ENCODE assay signal across 10 mouse cellular contexts in the genomic region with DNA sequence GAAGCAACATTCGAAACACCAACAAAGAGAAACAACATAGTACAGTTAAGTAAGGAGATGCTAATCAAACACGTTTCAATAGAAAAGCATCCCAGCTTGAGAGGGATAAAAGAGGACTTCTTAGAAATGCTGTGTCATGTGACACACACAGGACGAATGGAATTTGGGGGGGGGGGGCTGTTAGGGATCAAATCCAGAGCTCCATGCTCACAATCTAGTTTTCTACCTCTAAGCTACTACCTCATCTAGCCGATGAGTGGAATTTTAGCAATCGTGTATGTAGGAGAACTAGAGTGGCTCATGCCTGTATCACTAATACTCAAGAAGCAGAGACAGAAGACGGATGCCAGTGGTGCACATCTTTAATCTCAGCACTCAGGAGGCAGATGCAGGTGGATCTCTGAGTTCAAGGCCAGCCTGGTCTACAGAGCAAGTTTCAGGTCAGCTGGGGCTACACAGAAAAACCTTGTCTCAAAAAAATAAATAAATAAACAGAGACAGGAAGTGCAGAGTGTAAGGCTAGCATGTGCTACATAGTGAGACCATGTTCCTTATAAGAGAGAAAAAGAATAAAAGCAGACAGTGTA. TPM values are rescaled to one million over a fixed set of nuclear protein-coding genes. Genes with fewer than 3 reads are reported as not detected.
DNase-seq lines count a peak whose midpoint lies in the region; ATAC-seq and TF ChIP-seq lines count a peak whose summit lies in the region.
"Had no signal": no experiment of that assay in that cellular context is flagged by ENCODE, and none has a peak within 500 bp of the region (broad histone marks: within the 10 kb centered on the region; RNA-seq: fewer than 3 reads in every experiment).

No protein-coding gene starts in this region.

- 0 out of 2 replicates have a peak, but pooled peaks cover 3% of the 10 kb centered on the region for H3K9me3 ChIP-seq in heart, embryonic 12.5 days (replicated peaks)
- H3K9me3 ChIP-seq in G1E (replicated peaks) = peaks cover 3% of the 10 kb centered on the region; the same call in 1 of the 2 replicates
- no peaks in the 10 kb centered on the region for H3K9me3 ChIP-seq in hindbrain, embryonic 11.5 days (ENCODE audit: control insufficient read depth, low read length)
- H3K9me3 ChIP-seq in midbrain, embryonic 11.5 days (ENCODE audit: control insufficient read depth, low read length) = no peaks in the 10 kb centered on the region

- no peak for ATAC-seq in heart, embryonic 12.5 days (ENCODE audit: insufficient number of reproducible peaks, low FRiP score)
- no peak for ATAC-seq in G1E (ENCODE audit: extremely low read depth, insufficient number of reproducible peaks, low FRiP score, poor library complexity, severe bottlenecking)
- no peak for ATAC-seq in hindbrain, embryonic 11.5 days (ENCODE audit: low FRiP score)
- 0 out of 2 replicates have a peak, but pooled peaks have one; percentile 3 for ATAC-seq in midbrain, embryonic 11.5 days (ENCODE audit: low FRiP score)

- H3K9ac ChIP-seq in heart, embryonic 12.5 days = no peak overlapping the region
- H3K9ac ChIP-seq in hindbrain, embryonic 11.5 days (ENCODE audit: low read depth, low read length) = no peak overlapping the region
- H3K9ac ChIP-seq in midbrain, embryonic 11.5 days (ENCODE audit: low read length) = peak overlapping the region; percentile 91; the same call in 1 of the 2 replicates

- 72% methylated on average over 6 of the region's 6 CpGs for WGBS in heart, embryonic 12.5 days
- WGBS in hindbrain, embryonic 11.5 days = 82% methylated on average over 6 of the region's 6 CpGs
- 78% methylated on average over 6 of the region's 6 CpGs for WGBS in midbrain, embryonic 11.5 days
- 84% methylated on average over 6 of the region's 6 CpGs for whole genome bisulfite sequencing in thymus, adult 2 months

- TF ChIP-seq CTCF in G1E (IDR thresholded peaks at IDR 0.05; ENCODE audit: low read depth, low read length) = no peak
- no peak for TF ChIP-seq CTCF in thymus, adult 2 months (IDR thresholded peaks at IDR 0.05; ENCODE audit: borderline replicate concordance, control insufficient read depth, extremely low read depth, insufficient read depth, low read length, poor library complexity)

- no peaks in the 10 kb centered on the region for H3K27me3 ChIP-seq in heart, embryonic 12.5 days (replicated peaks)
- H3K27me3 ChIP-seq in G1E (ENCODE audit: insufficient read depth, low read length) = no peaks in the 10 kb centered on the region
- no peaks in the 10 kb centered on the region for H3K27me3 ChIP-seq in hindbrain, embryonic 11.5 days (ENCODE audit: control insufficient read depth, insufficient read depth, low read length)
- H3K27me3 ChIP-seq in midbrain, embryonic 11.5 days (ENCODE audit: control insufficient read depth, insufficient read depth, low read length) = no peaks in the 10 kb centered on the region
- no peaks in the 10 kb centered on the region for H3K27me3 ChIP-seq in thymus, adult 2 months (ENCODE audit: control insufficient read depth, insufficient read depth, low read length)

- intact Hi-C loops in heart, postnatal 10 days (cut with DNase I) = no loop called here

- H3K4me2 ChIP-seq in heart, embryonic 12.5 days = peak overlapping the region; percentile 57; the same call in 1 of the 2 replicates
- no peak overlapping the region for H3K4me2 ChIP-seq in hindbrain, embryonic 11.5 days (replicated peaks; ENCODE audit: low read depth, low read length)
- H3K4me2 ChIP-seq in midbrain, embryonic 11.5 days = peak overlapping the region; percentile 81; the same call in 1 of the 2 replicates

- no peak for DNase-seq in heart, postnatal 10 days
- DNase-seq in G1E (ENCODE audit: low spot score) = no peak
- no peak for DNase-seq in hindbrain, embryonic 11.5 days (ENCODE audit: low spot score)
- no peak for DNase-seq in midbrain, embryonic 11.5 days (ENCODE audit: low spot score, missing footprints)
- no peak for DNase-seq in urinary bladder, postnatal 14 days (ENCODE audit: low spot score)
- no peak for DNase-seq in thymus, adult 2 months
- no peak for DNase-seq in adrenal gland, postnatal 36 days
- DNase-seq: cerebellum, adult 11 months; lung, adult 18-20 months had no signal

- no peak overlapping the region for H3K27ac ChIP-seq in heart, embryonic 12.5 days (ENCODE audit: poor library complexity, severe bottlenecking)
- H3K27ac ChIP-seq in hindbrain, embryonic 11.5 days (ENCODE audit: low read depth, low read length) = no peak overlapping the region
- no peak overlapping the region for H3K27ac ChIP-seq in midbrain, embryonic 11.5 days (ENCODE audit: low read depth, low read length)
- no peak overlapping the region for H3K27ac ChIP-seq in thymus, adult 2 months (ENCODE audit: control insufficient read depth, insufficient read depth, low read length)

- no peak for TF ChIP-seq POLR2A in thymus, adult 2 months (IDR thresholded peaks at IDR 0.05; ENCODE audit: control insufficient read depth, extremely low read depth, insufficient read depth, low read length, poor library complexity)

- H3K4me1 ChIP-seq in heart, embryonic 12.5 days (replicated peaks) = peaks cover 36% of the 10 kb centered on the region
- peaks cover 50% of the 10 kb centered on the region for H3K4me1 ChIP-seq in G1E (ENCODE audit: insufficient read depth, low read depth, low read length)
- 0 out of 2 replicates have a peak, but pooled peaks cover 3% of the 10 kb centered on the region for H3K4me1 ChIP-seq in hindbrain, embryonic 11.5 days (replicated peaks; ENCODE audit: control insufficient read depth, insufficient read depth, low read length)
- H3K4me1 ChIP-seq in midbrain, embryonic 11.5 days (ENCODE audit: control insufficient read depth, insufficient read depth, low read length) = peaks cover 21% of the 10 kb centered on the region
- H3K4me1 ChIP-seq in thymus, adult 2 months (replicated peaks; ENCODE audit: control insufficient read depth, insufficient read depth, low read length) = peaks cover 12% of the 10 kb centered on the region

- H3K36me3 ChIP-seq in heart, embryonic 12.5 days = peaks cover 13% of the 10 kb centered on the region; the same call in 1 of the 2 replicates
- peaks cover 23% of the 10 kb centered on the region for H3K36me3 ChIP-seq in G1E (replicated peaks)
- no peaks in the 10 kb centered on the region for H3K36me3 ChIP-seq in hindbrain, embryonic 11.5 days (ENCODE audit: control insufficient read depth, insufficient read depth, low read length)
- no peaks in the 10 kb centered on the region for H3K36me3 ChIP-seq in midbrain, embryonic 11.5 days (ENCODE audit: control insufficient read depth, insufficient read depth, low read length)
- no peaks in the 10 kb centered on the region for H3K36me3 ChIP-seq in thymus, adult 2 months (ENCODE audit: control insufficient read depth, insufficient read depth, low read length)

- no peak overlapping the region for H3K4me3 ChIP-seq in heart, embryonic 12.5 days
- peak overlapping the region; percentile 87; the same call in 1 of the 2 replicates for H3K4me3 ChIP-seq in G1E (ENCODE audit: low read depth, low read length)
- H3K4me3 ChIP-seq in hindbrain, embryonic 11.5 days (ENCODE audit: low read depth, low read length) = peak overlapping the region; percentile 97; the same call in 1 of the 2 replicates
- H3K4me3 ChIP-seq in midbrain, embryonic 11.5 days (ENCODE audit: low read depth, low read length) = no peak overlapping the region
- no peak overlapping the region for H3K4me3 ChIP-seq in thymus, adult 2 months (ENCODE audit: control insufficient read depth, insufficient read depth, low read length)

RNA-seq across cellular contexts. Expression of gene Rnf10, which starts 0.9 kb away (rescaled TPM):
- polyA plus RNA-seq in heart, embryonic 12.5 days (2016; fragmentation: Nextera tagmentation; extraction: Ambion mirVana) = 152 and 175 TPM in 2 replicates
- total RNA-seq in heart, postnatal 10 days (2021) = 100 to 1,000 TPM; 296 to 317 TPM
- 59.7 and 87.3 TPM in 2 replicates for total RNA-seq in G1E (2014; fragmentation: Nextera tagmentation)
- total RNA-seq in G1E (2017) = 56.9 and 57.3 TPM in 2 replicates
- 201 and 202 TPM in 2 replicates for polyA plus RNA-seq in G1E (2012)
- polyA plus RNA-seq in hindbrain, embryonic 11.5 days (2014; fragmentation: Nextera tagmentation; extraction: Ambion mirVana) = 65.9 and 87.5 TPM in 2 replicates
- polyA plus RNA-seq in midbrain, embryonic 11.5 days (2014; fragmentation: Nextera tagmentation; extraction: Ambion mirVana) = 84.6 and 85.0 TPM in 2 replicates
- polyA plus RNA-seq in thymus, adult 2 months (2012; rRNA removed) = 178 and 224 TPM in 2 replicates
- total RNA-seq in adrenal gland, postnatal 36 days (2021) = 100 to 1,000 TPM; 232 to 275 TPM

RNA-seq across cellular contexts. Expression of gene Coq5, which starts 5.8 kb away (rescaled TPM):
- polyA plus RNA-seq in heart, embryonic 12.5 days (2016; fragmentation: Nextera tagmentation; extraction: Ambion mirVana) = 76.0 and 79.9 TPM in 2 replicates
- total RNA-seq in heart, postnatal 10 days (2021) = 100 to 1,000 TPM; 131 to 134 TPM
- total RNA-seq in G1E (2014; fragmentation: Nextera tagmentation) = 41.1 and 42.9 TPM in 2 replicates
- total RNA-seq in G1E (2017) = 51.6 and 56.9 TPM in 2 replicates
- polyA plus RNA-seq in G1E (2012) = 23.4 and 25.0 TPM in 2 replicates
- polyA plus RNA-seq in hindbrain, embryonic 11.5 days (2014; fragmentation: Nextera tagmentation; extraction: Ambion mirVana) = 52.6 and 55.5 TPM in 2 replicates
- polyA plus RNA-seq in midbrain, embryonic 11.5 days (2014; fragmentation: Nextera tagmentation; extraction: Ambion mirVana) = 58.6 and 59.1 TPM in 2 replicates
- polyA plus RNA-seq in thymus, adult 2 months (2012; rRNA removed) = 11.6 and 12.5 TPM in 2 replicates
- total RNA-seq in adrenal gland, postnatal 36 days (2021) = 10 to 100 TPM; 54.2 to 61.9 TPM

RNA-seq across cellular contexts. Expression of gene Dynll1, which starts 27.2 kb away (rescaled TPM):
- polyA plus RNA-seq in heart, embryonic 12.5 days (2016; fragmentation: Nextera tagmentation; extraction: Ambion mirVana) = 1,319 and 1,320 TPM in 2 replicates
- 100 to 1,000 TPM; 183 to 245 TPM for total RNA-seq in heart, postnatal 10 days (2021)
- total RNA-seq in G1E (2014; fragmentation: Nextera tagmentation) = 1,458 and 1,815 TPM in 2 replicates
- total RNA-seq in G1E (2017) = 554 and 587 TPM in 2 replicates
- polyA plus RNA-seq in G1E (2012) = 445 and 449 TPM in 2 replicates
- polyA plus RNA-seq in hindbrain, embryonic 11.5 days (2014; fragmentation: Nextera tagmentation; extraction: Ambion mirVana) = 1,538 and 1,558 TPM in 2 replicates
- 1,577 and 1,606 TPM in 2 replicates for polyA plus RNA-seq in midbrain, embryonic 11.5 days (2014; fragmentation: Nextera tagmentation; extraction: Ambion mirVana)
- polyA plus RNA-seq in thymus, adult 2 months (2012; rRNA removed) = 407 and 496 TPM in 2 replicates
- total RNA-seq in adrenal gland, postnatal 36 days (2021) = 100 to 1,000 TPM; 211 to 322 TPM

RNA-seq across cellular contexts. Expression of gene Pop5, which starts 38.0 kb away (rescaled TPM):
- polyA plus RNA-seq in heart, embryonic 12.5 days (2016; fragmentation: Nextera tagmentation; extraction: Ambion mirVana) = 63.2 and 68.6 TPM in 2 replicates
- total RNA-seq in heart, postnatal 10 days (2021) = 10 to 100 TPM; 28.9 to 30.8 TPM
- total RNA-seq in G1E (2014; fragmentation: Nextera tagmentation) (24.2 and 25.5 TPM in 2 replicates), G1E (2017) (61.2 and 82.5 TPM in 2 replicates)
- 18.6 and 28.3 TPM in 2 replicates for polyA plus RNA-seq in G1E (2012)
- 104 and 106 TPM in 2 replicates for polyA plus RNA-seq in hindbrain, embryonic 11.5 days (2014; fragmentation: Nextera tagmentation; extraction: Ambion mirVana)
- polyA plus RNA-seq in midbrain, embryonic 11.5 days (2014; fragmentation: Nextera tagmentation; extraction: Ambion mirVana) = 91.0 and 98.7 TPM in 2 replicates
- 166 and 189 TPM in 2 replicates for polyA plus RNA-seq in thymus, adult 2 months (2012; rRNA removed)
- 10 to 100 TPM; 76.3 to 85.9 TPM for total RNA-seq in adrenal gland, postnatal 36 days (2021)

RNA-seq across cellular contexts. Expression of gene Srsf9, which starts 53.3 kb away (rescaled TPM):
- polyA plus RNA-seq in heart, embryonic 12.5 days (2016; fragmentation: Nextera tagmentation; extraction: Ambion mirVana) = 147 and 160 TPM in 2 replicates
- 10 to 100 TPM; 35.5 to 39.1 TPM for total RNA-seq in heart, postnatal 10 days (2021)
- total RNA-seq in G1E (2014; fragmentation: Nextera tagmentation) (38.1 and 47.6 TPM in 2 replicates), G1E (2017) (88.0 and 111 TPM in 2 replicates)
- polyA plus RNA-seq in G1E (2012) = 114 and 127 TPM in 2 replicates
- polyA plus RNA-seq in hindbrain, embryonic 11.5 days (2014; fragmentation: Nextera tagmentation; extraction: Ambion mirVana) = 305 and 320 TPM in 2 replicates
- 362 and 376 TPM in 2 replicates for polyA plus RNA-seq in midbrain, embryonic 11.5 days (2014; fragmentation: Nextera tagmentation; extraction: Ambion mirVana)
- polyA plus RNA-seq in thymus, adult 2 months (2012; rRNA removed) = 67.6 and 92.9 TPM in 2 replicates
- 10 to 100 TPM; 73.7 to 77.0 TPM for total RNA-seq in adrenal gland, postnatal 36 days (2021)

Comparison
In these comparisons a context has a peak if more than half of its experiments do, and no peak if none do; other contexts are left out.
1. H3K4me3 ChIP-seq: peak in G1E (single experiment) and hindbrain, embryonic 11.5 days (single experiment); none in heart, embryonic 12.5 days (single experiment), midbrain, embryonic 11.5 days (single experiment) and thymus, adult 2 months (single experiment).